Mouse (Mus musculus): ENCODE data around the gene Foxi3.

Foxi3 gene

GRCm38 (mm10) chr6:70996123-70996723 is 39.9 kb downstream of the Foxi3 start:
- DNase-seq (ENCODE audit: low spot score): no peak

- no peak for DNase-seq (ENCODE audit: low spot score)
Observed at GRCm38 (mm10) chr6:71002656-71003055, 46.3 kb downstream of the Foxi3 start.

DNA sequence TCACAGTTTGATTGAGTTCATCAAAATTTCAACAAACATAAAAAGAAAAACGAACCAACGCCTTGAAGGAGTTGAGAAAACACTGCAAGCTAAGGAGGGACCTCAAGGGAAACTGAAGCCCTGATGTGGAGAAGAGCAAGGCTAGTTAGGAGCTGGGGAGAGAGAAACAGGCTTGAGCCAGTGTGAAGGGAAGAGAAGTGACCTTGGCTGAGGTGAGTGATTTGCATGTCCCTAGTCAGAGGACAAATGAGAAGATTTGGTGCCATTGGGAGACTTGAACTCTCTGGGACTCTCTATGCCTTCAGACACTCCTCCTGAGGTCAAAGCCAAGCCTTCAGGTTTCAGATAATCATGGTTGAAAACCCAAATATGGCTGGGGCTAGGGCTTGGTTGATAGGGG is 47.8 kb downstream of the Foxi3 start:
- no peak for DNase-seq (ENCODE audit: low spot score)

Data from ovary, postnatal 10 days (tissue).